Mouse (Mus musculus): Measurements from ENCODE around the gene Zfp457.
"Not testable (repeated sequence)": the region's sequence is repeated elsewhere in the genome, so short reads cannot be mapped to it uniquely, and the experiment has no call there.

The Zfp457 gene

GRCm38 (mm10) chr13:67305822-67306672 is at the start of gene Zfp457:
TSS of gene Zfp457 (minus strand) at chr13:67306485.
- in situ Hi-C loops (cut with MseI, MboI) = no loop called here

- in situ Hi-C loops (cut with MseI, MboI) = no loop called here
Observed at GRCm38 (mm10) chr13:67351854-67352253, 45.6 kb upstream of the Zfp457 start.

- in situ Hi-C loops (cut with MseI, MboI) = no loop called here
Observed at GRCm38 (mm10) chr13:67343422-67343821, 37.1 kb upstream of the Zfp457 start.

GRCm38 (mm10) chr13:67332877-67333276 is 26.6 kb upstream of the Zfp457 start:
- in situ Hi-C loops (cut with MseI, MboI) = no loop called here

- in situ Hi-C loops (cut with MseI, MboI) = no loop called here
Observed at GRCm38 (mm10) chr13:67332019-67332724, 25.9 kb upstream of the Zfp457 start, which contains the start of gene Zfp595. TSS of gene Zfp595 (minus strand) at chr13:67332570.

GRCm38 (mm10) chr13:67306718-67307117 is 433 bp upstream of the Zfp457 start:
- in situ Hi-C loops (cut with MseI, MboI) = no loop called here

- in situ Hi-C loops (cut with MseI, MboI) = no loop called here
Observed at GRCm38 (mm10) chr13:67278314-67278713, 28.0 kb downstream of the Zfp457 start, which contains the start of gene Zfp458. TSS of gene Zfp458 (minus strand) at chr13:67278466.

- in situ Hi-C loops (cut with MseI, MboI) = not testable (repeated sequence)
Observed at GRCm38 (mm10) chr13:67269383-67270065, 36.8 kb downstream of the Zfp457 start.

GRCm38 (mm10) chr13:67268568-67269369 is 37.5 kb downstream of the Zfp457 start:
- in situ Hi-C loops (cut with MseI, MboI) = no loop called here
